Mouse (Mus musculus): ENCODE data around the gene Crmp1. TPM values are rescaled to one million over a fixed set of nuclear protein-coding genes. Genes with fewer than 3 reads are reported as not detected.
A peak's percentile ranks its signal among the peaks of the same experiment; 100 is the strongest.

The Crmp1 gene
- total and polyA plus RNA-seq, 2 experiments from 2014 or later, result 697 to 1,015 TPM

DNA sequence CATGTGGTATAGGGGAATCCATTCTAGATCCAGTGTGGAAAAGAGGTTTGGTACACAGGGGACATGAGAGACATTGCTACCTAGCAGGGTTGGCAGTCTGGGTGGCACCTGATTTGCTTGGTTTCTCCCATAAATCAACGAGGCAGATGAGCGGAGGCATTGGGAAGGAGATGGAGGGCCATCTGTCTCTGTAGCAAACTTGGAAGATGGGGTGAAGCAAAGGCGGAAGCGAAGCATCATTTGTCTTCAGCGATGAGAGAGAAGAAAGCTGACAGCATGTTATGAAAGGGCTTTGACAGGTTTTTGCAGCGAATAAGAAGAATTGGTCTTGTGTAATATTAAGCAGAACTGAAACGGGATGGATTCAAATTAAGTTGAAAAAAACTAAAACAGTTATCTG, 36.9 kb upstream of the Crmp1 start:
- H3K9ac ChIP-seq (replicated peaks; ENCODE audit: low read length), result no peak overlapping the region
- no peaks in the 10 kb centered on the region for H3K36me3 ChIP-seq (ENCODE audit: insufficient read depth, low read length)
- WGBS, result 75% methylated on average over 7 of the region's 7 CpGs
- ATAC-seq (no peak), DNase-seq (ENCODE audit: low spot score) (no peak)
- H3K4me2 ChIP-seq (ENCODE audit: low read depth, low read length), result no peak overlapping the region
- no peak for TF ChIP-seq CTCF (IDR thresholded peaks at IDR 0.05; ENCODE audit: low read depth)
- no peaks in the 10 kb centered on the region for H3K9me3 ChIP-seq (ENCODE audit: low read length)
- no peaks in the 10 kb centered on the region for H3K4me1 ChIP-seq (ENCODE audit: insufficient read depth, low read length)
- no peak overlapping the region for H3K4me3 ChIP-seq (ENCODE audit: low read length)
- H3K27ac ChIP-seq, result no peak overlapping the region
- H3K27me3 ChIP-seq (ENCODE audit: insufficient read depth, low read length), result no peaks in the 10 kb centered on the region

DNA sequence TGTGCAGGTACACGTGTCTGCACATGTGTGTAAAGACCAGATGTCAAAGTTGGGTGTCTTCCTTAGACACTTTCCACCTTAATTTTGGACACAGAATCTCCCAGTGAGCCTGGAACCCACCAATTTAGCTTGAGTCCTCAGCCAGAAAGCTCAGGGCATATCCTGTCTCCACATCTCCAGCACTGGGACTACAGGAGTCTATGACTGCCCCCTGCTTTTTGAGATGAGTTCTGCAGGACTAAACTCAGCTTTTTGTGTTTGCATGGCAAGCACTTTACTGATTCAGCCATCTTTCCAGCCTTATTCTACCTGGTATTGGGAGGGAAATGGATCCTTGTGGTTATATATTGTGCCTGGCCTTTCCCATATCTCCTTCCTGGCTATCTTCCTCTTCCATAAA, 36.3 kb upstream of the Crmp1 start:
- H3K27ac ChIP-seq, result no peak overlapping the region
- no peaks in the 10 kb centered on the region for H3K4me1 ChIP-seq (ENCODE audit: insufficient read depth, low read length)
- H3K27me3 ChIP-seq (ENCODE audit: insufficient read depth, low read length), result no peaks in the 10 kb centered on the region
- no peak for ATAC-seq
- DNase-seq (ENCODE audit: low spot score), result no peak
- no peaks in the 10 kb centered on the region for H3K36me3 ChIP-seq (ENCODE audit: insufficient read depth, low read length)
- peak; percentile 25; the same call in 1 of the 2 replicates for TF ChIP-seq CTCF (IDR thresholded peaks at IDR 0.05; ENCODE audit: low read depth)
- H3K9ac ChIP-seq (replicated peaks; ENCODE audit: low read length), result no peak overlapping the region
- no peak overlapping the region for H3K4me2 ChIP-seq (ENCODE audit: low read depth, low read length)
- H3K4me3 ChIP-seq (ENCODE audit: low read length), result no peak overlapping the region
- no peaks in the 10 kb centered on the region for H3K9me3 ChIP-seq (ENCODE audit: low read length)
- 82% methylated on average over 1 of the region's 1 CpGs for WGBS

DNA sequence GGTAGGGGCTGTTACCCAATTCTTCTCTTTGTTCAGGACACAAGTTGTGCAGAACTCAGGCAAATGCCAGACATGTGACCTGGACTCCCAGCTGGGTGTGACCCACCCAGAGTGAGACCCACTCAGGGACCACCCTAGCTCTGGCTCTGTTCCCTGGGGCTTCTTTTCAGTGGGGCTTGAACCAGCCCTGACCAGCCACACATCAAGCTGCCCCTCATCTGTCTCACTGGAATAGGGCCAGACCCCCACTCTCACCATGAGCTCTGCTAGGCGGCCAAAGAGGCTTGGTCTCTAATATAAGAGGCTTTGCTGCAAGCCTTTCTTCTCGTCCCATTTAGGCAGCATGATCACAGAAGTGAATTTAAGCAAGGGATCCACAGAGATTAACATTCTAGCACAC, 35.4 kb upstream of the Crmp1 start:
- 47% methylated on average over 2 of the region's 2 CpGs for WGBS
- peak; percentile 50 for DNase-seq (ENCODE audit: low spot score)
- no peak for TF ChIP-seq CTCF (IDR thresholded peaks at IDR 0.05; ENCODE audit: low read depth)
- ATAC-seq, result peak; percentile 28; the same call in 1 of the 2 replicates
- Histone ChIP-seq H3K9me3 (ENCODE audit: low read length) (no peaks in the 10 kb centered on the region), H3K36me3 (ENCODE audit: insufficient read depth, low read length) (no peaks in the 10 kb centered on the region), H3K9ac (replicated peaks; ENCODE audit: low read length) (no peak overlapping the region), H3K27ac (no peak overlapping the region), H3K27me3 (ENCODE audit: insufficient read depth, low read length) (no peaks in the 10 kb centered on the region), H3K4me2 (ENCODE audit: low read depth, low read length) (no peak overlapping the region), H3K4me3 (ENCODE audit: low read length) (no peak overlapping the region), H3K4me1 (ENCODE audit: insufficient read depth, low read length) (no peaks in the 10 kb centered on the region)

DNA sequence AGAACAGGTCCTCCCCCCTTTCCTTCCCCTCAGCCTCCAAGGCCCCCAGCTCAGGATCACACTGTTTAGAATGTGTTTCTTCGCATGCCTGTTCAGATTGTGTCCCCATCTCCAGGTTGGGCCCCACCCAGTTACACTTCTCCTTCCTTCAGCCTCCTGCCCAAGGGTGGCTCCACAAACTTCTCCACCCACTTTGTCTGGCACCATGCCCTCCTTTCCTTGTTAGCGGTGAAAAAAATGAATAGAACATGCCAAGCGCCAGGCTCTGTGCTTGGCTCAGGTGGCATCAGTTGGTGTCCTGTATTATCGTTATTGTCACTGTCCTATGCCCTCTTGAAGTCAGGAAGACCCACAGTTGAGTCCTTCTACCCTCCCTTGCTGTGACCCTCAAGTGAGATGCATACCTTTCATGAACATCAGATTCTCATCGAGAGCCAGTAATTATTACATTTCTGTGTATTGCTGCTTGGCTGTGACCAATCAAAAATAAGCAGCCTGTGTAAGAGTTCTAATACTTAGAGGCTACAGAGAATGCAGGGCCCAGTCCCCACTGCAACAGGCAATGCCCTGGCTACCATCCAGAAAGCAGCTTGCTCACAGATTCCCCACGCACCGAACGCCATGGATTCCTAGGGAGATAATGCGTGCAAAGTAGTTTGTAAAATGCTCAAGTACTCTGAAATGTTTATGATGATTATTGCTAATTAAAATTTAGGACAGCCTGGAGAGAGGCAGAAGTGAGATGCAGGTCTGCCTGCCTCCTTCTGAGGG, 28.6 kb upstream of the Crmp1 start:
- Histone ChIP-seq H3K9ac (replicated peaks; ENCODE audit: low read length) (no peak overlapping the region), H3K9me3 (ENCODE audit: low read length) (no peaks in the 10 kb centered on the region), H3K4me1 (ENCODE audit: insufficient read depth, low read length) (no peaks in the 10 kb centered on the region), H3K27me3 (ENCODE audit: insufficient read depth, low read length) (no peaks in the 10 kb centered on the region), H3K4me3 (ENCODE audit: low read length) (no peak overlapping the region), H3K36me3 (ENCODE audit: insufficient read depth, low read length) (no peaks in the 10 kb centered on the region), H3K4me2 (ENCODE audit: low read depth, low read length) (no peak overlapping the region), H3K27ac (no peak overlapping the region)
- DNase-seq (ENCODE audit: low spot score), result no peak
- peak; percentile 41; the same call in 1 of the 2 replicates for ATAC-seq
- WGBS, result 58% methylated on average over 9 of the region's 9 CpGs
- no peak for TF ChIP-seq CTCF (IDR thresholded peaks at IDR 0.05; ENCODE audit: low read depth)

DNA sequence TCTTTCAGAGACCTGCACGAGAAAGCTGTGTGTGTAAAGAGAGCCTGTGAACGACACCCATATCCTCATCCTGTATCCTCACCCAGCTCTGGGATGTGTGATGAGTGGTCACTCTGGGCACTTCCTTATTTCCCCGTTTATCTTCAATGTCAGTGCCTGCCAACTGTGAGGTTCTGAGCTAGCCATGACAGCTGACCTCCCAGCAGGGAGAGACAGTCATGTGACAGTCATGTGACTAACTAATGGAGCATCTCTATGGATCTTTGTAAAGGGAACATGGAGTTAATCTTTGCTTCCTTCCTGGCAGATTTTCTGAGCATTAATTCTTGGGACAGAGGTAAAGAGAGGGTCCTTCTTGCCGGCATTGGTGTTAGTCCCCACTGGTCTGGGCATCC, 28.0 kb upstream of the Crmp1 start:
- 70% methylated on average over 4 of the region's 4 CpGs for WGBS
- DNase-seq (ENCODE audit: low spot score), result no peak
- Histone ChIP-seq H3K27me3 (ENCODE audit: insufficient read depth, low read length) (no peaks in the 10 kb centered on the region), H3K4me3 (ENCODE audit: low read length) (no peak overlapping the region), H3K9me3 (ENCODE audit: low read length) (no peaks in the 10 kb centered on the region), H3K4me1 (ENCODE audit: insufficient read depth, low read length) (no peaks in the 10 kb centered on the region), H3K9ac (replicated peaks; ENCODE audit: low read length) (no peak overlapping the region), H3K36me3 (ENCODE audit: insufficient read depth, low read length) (no peaks in the 10 kb centered on the region), H3K4me2 (ENCODE audit: low read depth, low read length) (no peak overlapping the region), H3K27ac (no peak overlapping the region)
- no peak for TF ChIP-seq CTCF (IDR thresholded peaks at IDR 0.05; ENCODE audit: low read depth)
- ATAC-seq, result no peak

DNA sequence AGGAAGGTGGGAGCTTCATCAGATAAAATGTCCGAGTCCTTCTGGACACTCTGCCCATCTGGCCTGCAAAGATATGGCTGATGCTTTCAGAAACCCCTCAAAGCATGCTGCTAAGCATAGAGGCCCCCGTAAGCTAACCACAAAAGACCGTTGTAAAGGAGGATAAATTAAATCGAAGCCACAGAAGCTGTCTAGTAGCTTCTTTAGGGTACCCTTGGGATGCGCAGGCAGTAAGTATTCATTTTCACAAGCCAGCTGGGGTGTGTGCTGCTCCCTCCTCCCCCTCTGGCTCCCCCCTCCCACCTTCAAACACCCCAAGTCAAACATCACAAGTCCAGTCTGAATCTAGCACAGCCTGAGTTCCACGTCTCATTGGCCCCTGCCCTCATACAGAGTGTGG, 27.1 kb upstream of the Crmp1 start:
- DNase-seq (ENCODE audit: low spot score) (no peak), ATAC-seq (peak; percentile 38; the same call in 1 of the 2 replicates)
- H3K9ac ChIP-seq (replicated peaks; ENCODE audit: low read length), result no peak overlapping the region
- H3K4me2 ChIP-seq (ENCODE audit: low read depth, low read length), result no peak overlapping the region
- no peaks in the 10 kb centered on the region for H3K9me3 ChIP-seq (ENCODE audit: low read length)
- H3K27me3 ChIP-seq (ENCODE audit: insufficient read depth, low read length), result no peaks in the 10 kb centered on the region
- H3K4me3 ChIP-seq (ENCODE audit: low read length), result no peak overlapping the region
- no peak for TF ChIP-seq CTCF (IDR thresholded peaks at IDR 0.05; ENCODE audit: low read depth)
- no peak overlapping the region for H3K27ac ChIP-seq
- no peaks in the 10 kb centered on the region for H3K36me3 ChIP-seq (ENCODE audit: insufficient read depth, low read length)
- H3K4me1 ChIP-seq (ENCODE audit: insufficient read depth, low read length), result no peaks in the 10 kb centered on the region
- 77% methylated on average over 6 of the region's 6 CpGs for WGBS

DNA sequence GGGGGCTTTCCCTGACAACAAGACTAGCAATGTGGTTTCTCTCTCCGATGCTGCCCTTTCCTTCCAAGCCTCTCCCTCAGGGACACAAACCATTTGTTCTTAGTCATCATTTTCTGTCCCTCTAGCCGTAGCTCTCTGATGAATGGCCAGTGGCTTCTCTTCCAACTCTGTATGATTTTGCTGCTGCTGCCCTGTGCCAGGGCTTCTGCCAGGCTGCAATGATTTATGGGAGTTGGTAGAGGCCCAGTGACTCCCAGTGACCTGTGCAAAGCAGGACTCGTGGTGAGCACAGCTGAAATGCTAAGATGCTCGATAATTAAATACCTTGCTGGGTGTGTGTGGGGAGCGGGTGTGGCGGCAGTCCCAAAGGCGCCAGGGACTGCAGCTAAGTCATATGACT, 26.5 kb upstream of the Crmp1 start:
- Histone ChIP-seq H3K27ac (no peak overlapping the region), H3K36me3 (ENCODE audit: insufficient read depth, low read length) (no peaks in the 10 kb centered on the region), H3K4me1 (ENCODE audit: insufficient read depth, low read length) (no peaks in the 10 kb centered on the region), H3K9ac (replicated peaks; ENCODE audit: low read length) (no peak overlapping the region), H3K4me3 (ENCODE audit: low read length) (no peak overlapping the region), H3K9me3 (ENCODE audit: low read length) (no peaks in the 10 kb centered on the region), H3K4me2 (ENCODE audit: low read depth, low read length) (no peak overlapping the region), H3K27me3 (ENCODE audit: insufficient read depth, low read length) (no peaks in the 10 kb centered on the region)
- WGBS, result 83% methylated on average over 7 of the region's 7 CpGs
- no peak for TF ChIP-seq CTCF (IDR thresholded peaks at IDR 0.05; ENCODE audit: low read depth)
- ATAC-seq, result no peak
- no peak for DNase-seq (ENCODE audit: low spot score)

Measured in hindbrain, postnatal 0 days (tissue).